Mouse (Mus musculus): ENCODE results near the gene Nt5c2. TPM values are rescaled to one million over a fixed set of nuclear protein-coding genes. Genes with fewer than 3 reads are reported as not detected.
"Not testable (repeated sequence)": the region's sequence is repeated elsewhere in the genome, so short reads cannot be mapped to it uniquely, and the experiment has no call there.

Nt5c2 gene
- total and polyA plus RNA-seq, 3 experiments: 11.9 to 66.2 (median 61.8) TPM

GRCm38 (mm10) chr19:46988231-46989087 is 26.5 kb downstream of the Nt5c2 start:
- DNase-seq: no peak

GRCm38 (mm10) chr19:46987646-46988045 is 27.3 kb downstream of the Nt5c2 start:
- DNase-seq: no peak

- DNase-seq: no peak
These were observed 30.0 kb downstream of the Nt5c2 start for GRCm38 (mm10) chr19:46984726-46985622.

GRCm38 (mm10) chr19:46983966-46984380 is 31.0 kb downstream of the Nt5c2 start:
- DNase-seq: no peak

GRCm38 (mm10) chr19:46983352-46983965 is 31.5 kb downstream of the Nt5c2 start:
- no peak for DNase-seq

- DNase-seq: no peak
These were observed 33.5 kb downstream of the Nt5c2 start for GRCm38 (mm10) chr19:46981462-46981861.

- DNase-seq: no peak
These were observed 35.2 kb downstream of the Nt5c2 start for GRCm38 (mm10) chr19:46979781-46980105.

- DNase-seq: peak; percentile 86
These were observed 35.8 kb downstream of the Nt5c2 start for GRCm38 (mm10) chr19:46978920-46979780.

GRCm38 (mm10) chr19:46978069-46978468 is 36.9 kb downstream of the Nt5c2 start:
- not testable (repeated sequence) for DNase-seq

GRCm38 (mm10) chr19:46977460-46977859 is 37.5 kb downstream of the Nt5c2 start:
- no peak for DNase-seq

GRCm38 (mm10) chr19:46976743-46977142 is 38.2 kb downstream of the Nt5c2 start:
- no peak for DNase-seq

- DNase-seq: no peak
These were observed 39.0 kb downstream of the Nt5c2 start for GRCm38 (mm10) chr19:46975997-46976396.

- peak; percentile 74 for DNase-seq
These were observed 39.4 kb downstream of the Nt5c2 start for GRCm38 (mm10) chr19:46975565-46975964.

- DNase-seq: no peak
These were observed 42.8 kb downstream of the Nt5c2 start for GRCm38 (mm10) chr19:46972159-46972558.

- DNase-seq: no peak
These were observed 43.2 kb downstream of the Nt5c2 start for GRCm38 (mm10) chr19:46971712-46972111.

- no peak for DNase-seq
These were observed 43.8 kb downstream of the Nt5c2 start for GRCm38 (mm10) chr19:46971051-46971689.

GRCm38 (mm10) chr19:46970121-46970729 is 44.7 kb downstream of the Nt5c2 start:
- no peak for DNase-seq

GRCm38 (mm10) chr19:46969286-46969985 is 45.5 kb downstream of the Nt5c2 start:
- DNase-seq: no peak

- no peak for DNase-seq
These were observed 46.1 kb downstream of the Nt5c2 start for GRCm38 (mm10) chr19:46968833-46969232.

GRCm38 (mm10) chr19:46967861-46968260 is 47.1 kb downstream of the Nt5c2 start:
- peak; percentile 44 for DNase-seq
